Mouse (Mus musculus): Measurements from ENCODE around the gene Bbx. TPM values are rescaled to one million over a fixed set of nuclear protein-coding genes. Genes with fewer than 3 reads are reported as not detected.
A peak's percentile ranks its signal among the peaks of the same experiment; 100 is the strongest.

Gene Bbx
- total and polyA plus RNA-seq, 3 experiments = 6.5 to 36.0 (median 9.2) TPM

DNA sequence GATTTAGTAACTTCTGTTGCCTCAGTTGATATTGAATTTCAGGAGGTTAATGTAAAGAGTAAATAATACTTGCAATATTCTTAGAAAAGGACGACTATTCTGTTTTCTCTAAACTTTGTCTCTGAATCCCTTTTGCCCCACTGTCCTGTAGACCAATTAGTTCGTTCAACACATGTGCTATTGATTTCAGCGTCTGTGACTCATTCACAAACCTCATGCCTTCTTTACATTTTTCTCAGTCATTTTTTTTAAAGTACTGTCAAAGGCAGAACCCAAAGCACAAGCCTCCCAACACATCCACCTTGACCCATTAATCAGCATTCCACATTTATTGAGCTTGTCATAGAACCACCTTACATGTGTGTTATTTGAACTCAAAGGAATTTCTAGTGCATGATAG lies 6.6 kb upstream of the Bbx start:
- Histone ChIP-seq H3K9ac (ENCODE audit: control insufficient read depth, low read depth, low read length, poor library complexity, severe bottlenecking) (no peak overlapping the region), H3K79me2 (ENCODE audit: control insufficient read depth, insufficient read depth, low read length, poor library complexity) (no peaks in the 10 kb centered on the region), H3K9me3 (replicated peaks; ENCODE audit: insufficient read depth, low read length) (no peaks in the 10 kb centered on the region), H3K36me3 (ENCODE audit: control insufficient read depth in 1 of 2, insufficient read depth in 2 of 2, low read length in 2 of 2) (no peaks in the 10 kb centered on the region), H3K27ac (ENCODE audit: control insufficient read depth, low read depth, low read length) (no peak overlapping the region), H3K27me3 (ENCODE audit: control insufficient read depth in 1 of 2, insufficient read depth in 2 of 2, low read length in 2 of 2) (no peaks in the 10 kb centered on the region), H3K4me1 (ENCODE audit: control insufficient read depth in 1 of 2, insufficient read depth in 2 of 2, low read length in 2 of 2) (no peaks in the 10 kb centered on the region; a peak in 1 of 4 replicates), H3K4me3 (ENCODE audit: control insufficient read depth in 1 of 2, insufficient read depth in 1 of 2, low read depth in 2 of 2, low read length in 2 of 2) (no peak overlapping the region)
- DNase-seq (ENCODE audit: low read depth, low spot score) = no peak
- TF ChIP-seq E2F4 (IDR thresholded peaks at IDR 0.05; ENCODE audit: borderline replicate concordance, low read depth, low read length) (no peak), ZNF384 (IDR thresholded peaks at IDR 0.05; ENCODE audit: low read depth, low read length) (no peak), ZMIZ1 (IDR thresholded peaks at IDR 0.05; ENCODE audit: low read depth, low read length) (no peak), MAX (IDR thresholded peaks at IDR 0.05; ENCODE audit: low read length) (no peak), TCF12 (IDR thresholded peaks at IDR 0.05; ENCODE audit: low read depth, low read length) (no peak), USF2 (IDR thresholded peaks at IDR 0.05; ENCODE audit: borderline replicate concordance in 1 of 2, insufficient read depth in 1 of 2, low read depth in 1 of 2, low read length in 2 of 2) (no peak), EP300 (IDR thresholded peaks at IDR 0.05; ENCODE audit: low read depth in 1 of 2, low read length in 2 of 2) (no peak), UBTF (IDR thresholded peaks at IDR 0.05; ENCODE audit: borderline replicate concordance, insufficient read depth, low read depth, low read length) (no peak), CHD1 (IDR thresholded peaks at IDR 0.05; ENCODE audit: low read depth, low read length) (no peak), ZC3H11A (IDR thresholded peaks at IDR 0.05; ENCODE audit: low read depth, low read length) (no peak), TBP (IDR thresholded peaks at IDR 0.05; ENCODE audit: low read depth, low read length) (no peak), POLR2AphosphoS2 (IDR thresholded peaks at IDR 0.05; ENCODE audit: low read length) (no peak), TAL1 (IDR thresholded peaks at IDR 0.05; ENCODE audit: low read length) (no peak), MAFK (IDR thresholded peaks at IDR 0.05; ENCODE audit: borderline replicate concordance, low read depth, low read length) (no peak)

DNA sequence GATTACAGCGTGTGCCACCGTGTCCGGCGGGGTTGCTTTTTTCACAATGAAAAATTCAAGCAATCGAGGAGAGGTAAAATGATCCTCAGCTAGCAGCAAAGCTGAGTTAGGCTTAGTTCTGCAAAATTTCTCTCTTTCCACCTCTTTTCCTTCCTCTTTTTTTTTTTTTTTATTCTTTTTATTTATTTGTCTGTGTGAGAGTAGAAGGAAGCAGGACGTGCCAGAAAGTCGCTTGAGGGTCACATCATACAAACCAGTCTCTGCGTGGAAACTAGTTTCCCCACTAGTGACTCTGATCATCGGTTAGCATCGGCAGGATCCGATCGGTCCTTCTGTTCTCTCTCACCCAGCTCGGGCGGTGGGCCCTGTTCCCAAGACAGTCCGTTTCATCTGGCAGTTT lies 5.6 kb upstream of the Bbx start:
- Histone ChIP-seq H3K27ac (ENCODE audit: control insufficient read depth, low read depth, low read length) (no peak overlapping the region), H3K36me3 (ENCODE audit: control insufficient read depth in 1 of 2, insufficient read depth in 2 of 2, low read length in 2 of 2) (peaks cover 0 to 3% of the 10 kb centered on the region in 2 experiments; a peak in 2 of 4 replicates), H3K79me2 (ENCODE audit: control insufficient read depth, insufficient read depth, low read length, poor library complexity) (no peaks in the 10 kb centered on the region), H3K27me3 (ENCODE audit: control insufficient read depth in 1 of 2, insufficient read depth in 2 of 2, low read length in 2 of 2) (no peaks in the 10 kb centered on the region), H3K4me1 (ENCODE audit: control insufficient read depth in 1 of 2, insufficient read depth in 2 of 2, low read length in 2 of 2) (peaks cover 0 to 3% of the 10 kb centered on the region in 2 experiments; a peak in 2 of 4 replicates), H3K9ac (ENCODE audit: control insufficient read depth, low read depth, low read length, poor library complexity, severe bottlenecking) (no peak overlapping the region), H3K9me3 (replicated peaks; ENCODE audit: insufficient read depth, low read length) (no peaks in the 10 kb centered on the region), H3K4me3 (ENCODE audit: control insufficient read depth in 1 of 2, insufficient read depth in 1 of 2, low read depth in 2 of 2, low read length in 2 of 2) (no peak overlapping the region)
- no peak for TF ChIP-seq CHD2 (IDR thresholded peaks at IDR 0.05; ENCODE audit: low read length)
- peak; percentile 86 for TF ChIP-seq ZNF384 (IDR thresholded peaks at IDR 0.05; ENCODE audit: low read depth, low read length)
- no peak for TF ChIP-seq TAL1 (IDR thresholded peaks at IDR 0.05; ENCODE audit: low read length)
- DNase-seq (ENCODE audit: low read depth, low spot score) = peak; percentile 41

Data from MEL (cell line).